In the genomic region with DNA sequence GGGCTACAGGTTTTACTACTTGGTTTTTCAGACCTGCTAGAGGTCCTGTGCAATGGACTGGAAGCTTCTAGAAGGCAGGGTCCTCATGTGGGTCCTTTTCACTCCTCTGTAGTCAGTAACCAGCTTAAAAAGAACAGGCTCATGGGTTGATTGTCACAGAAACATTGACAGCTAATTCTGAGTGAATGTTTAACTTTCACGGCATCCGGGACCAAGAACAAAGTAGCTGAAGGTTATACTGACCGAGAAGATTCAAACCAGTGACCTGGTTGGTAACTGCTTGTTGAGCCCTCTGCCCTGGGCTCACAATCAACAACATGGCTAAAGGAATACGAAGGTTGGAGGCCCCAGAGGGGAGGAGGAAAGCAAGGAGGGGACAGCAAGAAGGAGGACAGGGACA, we compare ENCODE assay signal across 36 mouse cellular contexts. TPM values are rescaled to one million over a fixed set of nuclear protein-coding genes. Genes with fewer than 3 reads are reported as not detected.
DNase-seq lines count a peak whose midpoint lies in the region; ATAC-seq and TF ChIP-seq lines count a peak whose summit lies in the region.
"Had no signal": no experiment of that assay in that cellular context is flagged by ENCODE, and none has a peak within 500 bp of the region (broad histone marks: within the 10 kb centered on the region; RNA-seq: fewer than 3 reads in every experiment).

No protein-coding gene starts in this region.

- intact Hi-C loops in left cerebral cortex, postnatal 4 days (cut with DNase I): no loop called here

- 69% methylated on average over 4 of the region's 4 CpGs for WGBS in kidney, embryonic 14.5 days
- 57% methylated on average over 4 of the region's 4 CpGs for WGBS in stomach, embryonic 16.5 days
- 60% methylated on average over 4 of the region's 4 CpGs for WGBS in stomach, postnatal 0 days

- H3K4me1 ChIP-seq in kidney, embryonic 14.5 days (ENCODE audit: control insufficient read depth, insufficient read depth, low read length): 0 out of 2 replicates have a peak, but pooled peaks cover 3% of the 10 kb centered on the region
- H3K4me1 ChIP-seq in stomach, embryonic 16.5 days (ENCODE audit: control insufficient read depth, insufficient read depth, low read length): peaks cover 3% of the 10 kb centered on the region; the same call in 1 of the 2 replicates
- no peaks in the 10 kb centered on the region for H3K4me1 ChIP-seq in stomach, postnatal 0 days (replicated peaks; ENCODE audit: control insufficient read depth, insufficient read depth)
- H3K4me1 ChIP-seq: embryonic facial prominence, embryonic 10.5 days; embryonic facial prominence, embryonic 15.5 days; hindbrain, embryonic 13.5 days; megakaryocyte, embryonic 14.5 days; midbrain, embryonic 12.5 days had no signal

- TF ChIP-seq CTCF in stomach, postnatal 0 days (IDR thresholded peaks at IDR 0.05; ENCODE audit: low read depth): no peak

- H3K9ac ChIP-seq in kidney, embryonic 14.5 days (ENCODE audit: low read depth, low read length): no peak overlapping the region
- no peak overlapping the region for H3K9ac ChIP-seq in stomach, embryonic 16.5 days (ENCODE audit: low read length)
- H3K9ac ChIP-seq in stomach, postnatal 0 days (ENCODE audit: low read length): no peak overlapping the region
- H3K9ac ChIP-seq: embryonic facial prominence, embryonic 15.5 days; forebrain, embryonic 12.5 days; forebrain, postnatal 0 days; heart, embryonic 15.5 days; hindbrain, embryonic 13.5 days; limb, embryonic 13.5 days; liver, embryonic 15.5 days; midbrain, embryonic 12.5 days; neural tube, embryonic 13.5 days had no signal

- no peak for ATAC-seq in kidney, embryonic 14.5 days (ENCODE audit: low FRiP score, low TSS enrichment)
- no peak for ATAC-seq in stomach, embryonic 16.5 days (ENCODE audit: insufficient read depth, low FRiP score)
- no peak for ATAC-seq in stomach, postnatal 0 days (ENCODE audit: low FRiP score, low TSS enrichment)
- ATAC-seq: forebrain, postnatal 0 days; intestine, postnatal 0 days had no signal

- H3K4me2 ChIP-seq in kidney, embryonic 14.5 days (replicated peaks; ENCODE audit: low read depth, low read length): no peak overlapping the region
- H3K4me2 ChIP-seq in stomach, embryonic 16.5 days (ENCODE audit: low read depth, low read length): no peak overlapping the region
- H3K4me2 ChIP-seq in stomach, postnatal 0 days (replicated peaks; ENCODE audit: low read depth): no peak overlapping the region
- H3K4me2 ChIP-seq: embryonic facial prominence, embryonic 15.5 days; forebrain, embryonic 12.5 days; heart, embryonic 15.5 days; hindbrain, embryonic 13.5 days; limb, embryonic 13.5 days; liver, embryonic 15.5 days; midbrain, embryonic 12.5 days; neural tube, embryonic 13.5 days had no signal

- H3K27me3 ChIP-seq in kidney, embryonic 14.5 days (ENCODE audit: control insufficient read depth, insufficient read depth, low read length): no peaks in the 10 kb centered on the region
- H3K27me3 ChIP-seq in stomach, embryonic 16.5 days (ENCODE audit: control insufficient read depth, insufficient read depth, low read length): no peaks in the 10 kb centered on the region
- no peaks in the 10 kb centered on the region for H3K27me3 ChIP-seq in stomach, postnatal 0 days (ENCODE audit: control insufficient read depth, insufficient read depth, low read length)
- H3K27me3 ChIP-seq: embryonic facial prominence, embryonic 15.5 days; forebrain, embryonic 12.5 days; heart, embryonic 15.5 days; hindbrain, embryonic 13.5 days; limb, embryonic 13.5 days; liver, embryonic 15.5 days; neural tube, embryonic 13.5 days had no signal

- H3K36me3 ChIP-seq in kidney, embryonic 14.5 days (ENCODE audit: control insufficient read depth, insufficient read depth, low read length): no peaks in the 10 kb centered on the region
- no peaks in the 10 kb centered on the region for H3K36me3 ChIP-seq in stomach, embryonic 16.5 days (ENCODE audit: control insufficient read depth, insufficient read depth, low read length)
- no peaks in the 10 kb centered on the region for H3K36me3 ChIP-seq in stomach, postnatal 0 days (ENCODE audit: control insufficient read depth, insufficient read depth, low read length)
- H3K36me3 ChIP-seq: embryonic facial prominence, embryonic 10.5 days; embryonic facial prominence, embryonic 15.5 days; forebrain, embryonic 12.5 days; G1E; heart, embryonic 15.5 days; hindbrain, embryonic 13.5 days; limb, embryonic 13.5 days; liver, embryonic 15.5 days; midbrain, embryonic 12.5 days; neural tube, embryonic 13.5 days had no signal

- TF ChIP-seq EP300 in stomach, postnatal 0 days (optimal IDR thresholded peaks at IDR 0.05): no peak

- DNase-seq in kidney, adult 11 months: peak; percentile 67
- no peak for DNase-seq in stomach, postnatal 0 days (ENCODE audit: low spot score)
- peak; percentile 32 to 60 for DNase-seq in kidney, postnatal 25 days
- no peak for DNase-seq in ovary, postnatal 36 days (ENCODE audit: low spot score)
- DNase-seq in left cerebral cortex, postnatal 4 days: no peak
- no peak for DNase-seq in embryo, embryonic 9.5 days (ENCODE audit: extremely low spot score)
- DNase-seq: adrenal gland, adult 8-10 months; cerebellum, adult 2 months; cerebellum, postnatal 14 days; forebrain, postnatal 0 days; gastrocnemius, postnatal 10 days; heart, postnatal 36 days; lung, postnatal 36 days had no signal

- no peak overlapping the region for H3K27ac ChIP-seq in kidney, embryonic 14.5 days (ENCODE audit: low read depth, low read length)
- H3K27ac ChIP-seq in stomach, embryonic 16.5 days (ENCODE audit: low read length): peak overlapping the region; percentile 17; the same call in 1 of the 2 replicates
- no peak overlapping the region for H3K27ac ChIP-seq in stomach, postnatal 0 days (replicated peaks)
- H3K27ac ChIP-seq: embryonic facial prominence, embryonic 10.5 days; embryonic facial prominence, embryonic 15.5 days; forebrain, embryonic 12.5 days; heart, embryonic 15.5 days; hindbrain, embryonic 13.5 days; layer of hippocampus, adult 2 months; left cerebral cortex, adult 2 months; limb, embryonic 13.5 days; liver, embryonic 15.5 days; midbrain, embryonic 12.5 days; neural tube, embryonic 13.5 days had no signal

- no peak overlapping the region for H3K4me3 ChIP-seq in kidney, embryonic 14.5 days (ENCODE audit: low read length)
- no peak overlapping the region for H3K4me3 ChIP-seq in stomach, embryonic 16.5 days (replicated peaks; ENCODE audit: low read length)
- H3K4me3 ChIP-seq in stomach, postnatal 0 days (ENCODE audit: low read depth, low read length): no peak overlapping the region
- H3K4me3 ChIP-seq: embryonic facial prominence, embryonic 10.5 days; embryonic facial prominence, embryonic 15.5 days; forebrain, embryonic 12.5 days; heart, embryonic 15.5 days; hindbrain, embryonic 13.5 days; layer of hippocampus, adult 2 months; left cerebral cortex, adult 2 months; limb, embryonic 13.5 days; liver, embryonic 15.5 days; megakaryocyte, embryonic 14.5 days; midbrain, embryonic 12.5 days; neural tube, embryonic 13.5 days had no signal

- no peaks in the 10 kb centered on the region for H3K9me3 ChIP-seq in kidney, embryonic 14.5 days (ENCODE audit: control insufficient read depth, low read length)
- no peaks in the 10 kb centered on the region for H3K9me3 ChIP-seq in stomach, embryonic 16.5 days (replicated peaks; ENCODE audit: control insufficient read depth, low read length)
- no peaks in the 10 kb centered on the region for H3K9me3 ChIP-seq in stomach, postnatal 0 days (ENCODE audit: control insufficient read depth, low read length)
- H3K9me3 ChIP-seq: embryonic facial prominence, embryonic 10.5 days; embryonic facial prominence, embryonic 15.5 days; forebrain, embryonic 12.5 days; G1E; heart, embryonic 15.5 days; hindbrain, embryonic 13.5 days; limb, embryonic 13.5 days; liver, embryonic 15.5 days; megakaryocyte, embryonic 14.5 days; midbrain, embryonic 12.5 days; neural tube, embryonic 13.5 days had no signal

RNA-seq across cellular contexts. Expression of a gene that starts 14.4 kb away (rescaled TPM):
- polyA plus RNA-seq in kidney, embryonic 14.5 days (2014; fragmentation: Nextera tagmentation; extraction: Ambion mirVana): not detected in 2 replicates
- not detected in 2 replicates for polyA plus RNA-seq in stomach, embryonic 16.5 days (2015; fragmentation: Nextera tagmentation; extraction: Ambion mirVana)
- polyA plus RNA-seq in stomach, postnatal 0 days (2015; fragmentation: Nextera tagmentation; extraction: Ambion mirVana): not detected in 2 replicates
- not detected for total RNA-seq in left cerebral cortex, postnatal 4 days (2021)
- total RNA-seq: adrenal gland, adult 8-10 months; adrenal gland, postnatal 4 days; forebrain, postnatal 0 days; gastrocnemius, postnatal 10 days; heart, postnatal 36 days; layer of hippocampus, adult 2 months; layer of hippocampus, postnatal 14 days; left cerebral cortex, adult 2 months; left cerebral cortex, postnatal 25 days; midbrain, postnatal 0 days had no signal
- polyA plus RNA-seq: cerebellum, adult 2 months; cortical plate, adult 2 months; embryonic facial prominence, embryonic 10.5 days; embryonic facial prominence, embryonic 15.5 days; forebrain, embryonic 12.5 days; forebrain, postnatal 0 days; G1E; gonadal fat pad, adult 2 months; heart, embryonic 15.5 days; hindbrain, embryonic 13.5 days; intestine, postnatal 0 days; limb, embryonic 13.5 days; liver, embryonic 15.5 days; lung, embryonic 16.5 days; midbrain, embryonic 12.5 days; midbrain, postnatal 0 days; neural tube, embryonic 13.5 days had no signal

RNA-seq across cellular contexts. Expression of a gene that starts 38.4 kb away (rescaled TPM):
- polyA plus RNA-seq in kidney, embryonic 14.5 days (2014; fragmentation: Nextera tagmentation; extraction: Ambion mirVana): 16.6 and 19.3 TPM in 2 replicates
- polyA plus RNA-seq in stomach, embryonic 16.5 days (2015; fragmentation: Nextera tagmentation; extraction: Ambion mirVana): 39.0 and 56.7 TPM in 2 replicates
- 26.8 and 29.2 TPM in 2 replicates for polyA plus RNA-seq in stomach, postnatal 0 days (2015; fragmentation: Nextera tagmentation; extraction: Ambion mirVana)
- total RNA-seq in left cerebral cortex, postnatal 4 days (2021): 10 to 100 TPM; 15.2 to 16.6 TPM
- total RNA-seq: G1E had no signal
- polyA plus RNA-seq: G1E had no signal

Comparison
In these comparisons a context has a peak if more than half of its experiments do, and no peak if none do; other contexts are left out.
1. DNase-seq: peak in kidney, adult 11 months (single experiment) and kidney, postnatal 25 days (2 of 2); none in stomach, postnatal 0 days (single experiment), ovary, postnatal 36 days (single experiment), left cerebral cortex, postnatal 4 days (single experiment) and embryo, embryonic 9.5 days (single experiment).